Mouse (Mus musculus) heart, embryonic 14.5 days (tissue): ENCODE data around the gene Enah. TPM values are rescaled to one million over a fixed set of nuclear protein-coding genes. Genes with fewer than 3 reads are reported as not detected.

Source experiments
- ATAC-seq: fragments of 200-750 bp; cut with Nextera tagmentation; 2 replicates; pipeline ENCODE4 v1.8.0; 2017; ENCODE audit warnings: low read depth, moderate TSS enrichment; ENCODE audit not compliant: insufficient number of reproducible peaks, insufficient read depth, low FRiP score
- H3K27ac ChIP-seq, 2 experiments: fragments of 200-500 bp in 1 of 2; fragments of 300-500 bp in 1 of 2; sonication (generic) in 1 of 2; replicated peaks in 1 of 2; 2 replicates each; pipeline ENCODE4 v1.5.1; 2012 to 2014; ENCODE audit warnings: low read depth in 2 of 2, low read length in 2 of 2, control low read depth in 1 of 2, mild to moderate bottlenecking in 1 of 2, mixed read lengths in 1 of 2; ENCODE audit not compliant: control insufficient read depth in 1 of 2, insufficient read depth in 1 of 2
- H3K27me3 ChIP-seq: fragments of 300-500 bp; sonication (generic); 2 replicates; pipeline ENCODE4 v1.6.1; 2014; ENCODE audit warnings: mild to moderate bottlenecking, low read length, control low read depth; ENCODE audit not compliant: control insufficient read depth, insufficient read depth
- H3K36me3 ChIP-seq: fragments of 300-500 bp; sonication (generic); 2 replicates; pipeline ENCODE4 v1.6.1; 2014; ENCODE audit warnings: mild to moderate bottlenecking, control low read depth, low read length, mixed read lengths; ENCODE audit not compliant: control insufficient read depth, insufficient read depth
- H3K4me1 ChIP-seq, 2 experiments: fragments of 200-500 bp in 1 of 2; fragments of 300-500 bp in 1 of 2; sonication (generic) in 1 of 2; 2 replicates each; pipeline ENCODE4 v1.6.1; 2012 to 2014; ENCODE audit warnings: low read length in 2 of 2, control low read depth in 1 of 2, mixed read lengths in 1 of 2; ENCODE audit not compliant: control insufficient read depth in 2 of 2, insufficient read depth in 2 of 2
- H3K4me2 ChIP-seq: fragments of 300-500 bp; sonication (generic); 2 replicates; pipeline ENCODE4 v1.6.1; 2014; ENCODE audit warnings: mild to moderate bottlenecking, low read length
- H3K4me3 ChIP-seq, 2 experiments: fragments of 200-500 bp in 1 of 2; fragments of 300-500 bp in 1 of 2; sonication (generic) in 1 of 2; 2 replicates each; pipeline ENCODE4 v1.5.1; 2012 to 2014; ENCODE audit warnings: low read length in 2 of 2, mild to moderate bottlenecking in 2 of 2, control low read depth in 1 of 2, low read depth in 1 of 2, moderate library complexity in 1 of 2; ENCODE audit not compliant: control insufficient read depth in 1 of 2, insufficient read depth in 1 of 2
- H3K9ac ChIP-seq: fragments of 300-500 bp; sonication (generic); 2 replicates; pipeline ENCODE4 v1.6.1; 2014; ENCODE audit warnings: mild to moderate bottlenecking, low read length
- H3K9me3 ChIP-seq: fragments of 300-500 bp; sonication (generic); 2 replicates; pipeline ENCODE4 v1.6.1; 2016; ENCODE audit warnings: low read length, control low read depth; ENCODE audit not compliant: control insufficient read depth
- WGBS: fragments of 180-500 bp; shearing (Covaris S2); extraction: QIAGEN DNeasy Blood & Tissue Kit; methylation state at CpG from one replicate; pipeline ENCODE4 v1.1.7; 2014; 5-methylcytosine and 5-hydroxymethylcytosine counted together
- polyA plus RNA-seq: library from polyadenylated mRNA; unstranded; fragments of >200 nt; fragmentation: Nextera tagmentation; extraction: Ambion mirVana; gene quantifications from 2 replicates; pipeline ENCODE4 v1.2.1, GENCODE M21; 2014

The Enah gene
- polyA plus RNA-seq, 1 experiment from 2014 or later = 26.1 TPM

DNA sequence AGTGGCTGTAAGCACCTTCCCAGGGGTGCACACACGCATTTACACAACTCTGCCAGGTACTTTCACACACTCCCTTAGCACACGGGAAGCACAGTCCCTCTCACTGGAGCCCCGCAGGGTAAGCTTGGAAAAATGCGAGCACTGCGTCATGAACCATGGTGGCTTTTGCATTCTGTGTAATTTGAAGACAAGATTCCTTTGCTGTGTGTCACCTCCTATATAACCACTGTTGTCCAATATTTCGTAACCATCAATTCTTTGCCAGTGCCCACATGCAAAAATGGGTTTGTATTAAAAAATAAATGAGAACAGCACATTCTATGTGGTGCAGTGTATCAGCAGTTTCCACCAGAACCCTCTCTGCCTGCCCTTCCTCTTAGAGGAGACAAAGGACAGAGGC lies 38.2 kb upstream of the Enah start:
- Histone ChIP-seq H3K4me1 (peaks cover 6 to 22% of the 10 kb centered on the region in 2 experiments), H3K27ac (no peak overlapping the region), H3K4me3 (no peak overlapping the region), H3K27me3 (no peaks in the 10 kb centered on the region), H3K36me3 (no peaks in the 10 kb centered on the region), H3K9ac (no peak overlapping the region), H3K9me3 (no peaks in the 10 kb centered on the region), H3K4me2 (no peak overlapping the region)
- no peak for ATAC-seq
- WGBS = 73% methylated on average over 6 of the region's 6 CpGs

- 28% methylated on average over 9 of the region's 9 CpGs for WGBS
- no peaks in the 10 kb centered on the region for H3K9me3 ChIP-seq
- H3K27me3 ChIP-seq = no peaks in the 10 kb centered on the region
- H3K27ac ChIP-seq = peak overlapping the region; percentile 6 to 49
- 0 out of 2 replicates have a peak overlapping the region, but pooled peaks have one; percentile 6 for H3K9ac ChIP-seq
- ATAC-seq = no peak
- H3K4me3 ChIP-seq = no peak overlapping the region
- peaks cover 7 to 23% of the 10 kb centered on the region in 2 experiments for H3K4me1 ChIP-seq
- no peak overlapping the region for H3K4me2 ChIP-seq
- H3K36me3 ChIP-seq = no peaks in the 10 kb centered on the region
These were observed 35.3 kb upstream of the Enah start for GRCm38 (mm10) chr1:182055122-182055521.

DNA sequence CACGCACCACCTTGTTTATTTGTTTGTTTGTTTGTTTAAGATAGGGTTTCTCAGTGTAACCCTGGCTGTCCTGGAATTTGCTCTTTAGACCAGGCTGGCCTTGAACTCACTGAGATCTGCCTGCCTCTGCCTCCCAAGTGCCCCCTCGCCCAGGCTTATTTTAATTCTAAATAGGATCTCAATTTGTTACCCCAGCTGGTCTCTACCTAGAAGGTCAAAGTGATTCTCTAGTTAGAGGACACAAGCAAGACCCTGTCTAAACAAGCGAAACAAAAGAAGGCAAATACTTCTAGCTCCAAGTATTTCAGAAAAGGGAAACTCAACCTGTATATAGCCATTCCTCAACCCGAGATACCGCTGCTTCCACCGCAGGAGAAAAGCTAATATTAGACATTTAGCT lies 34.9 kb upstream of the Enah start:
- no peaks in the 10 kb centered on the region for H3K9me3 ChIP-seq
- H3K9ac ChIP-seq = no peak overlapping the region
- H3K4me3 ChIP-seq = no peak overlapping the region
- ATAC-seq = no peak
- H3K36me3 ChIP-seq = no peaks in the 10 kb centered on the region
- peak overlapping the region in 1 of 2 experiments; percentile 49; a peak in 2 of 4 replicates for H3K27ac ChIP-seq
- no peaks in the 10 kb centered on the region for H3K27me3 ChIP-seq
- 72% methylated on average over 6 of the region's 6 CpGs for WGBS
- peaks cover 7 to 23% of the 10 kb centered on the region in 2 experiments for H3K4me1 ChIP-seq
- no peak overlapping the region for H3K4me2 ChIP-seq

DNA sequence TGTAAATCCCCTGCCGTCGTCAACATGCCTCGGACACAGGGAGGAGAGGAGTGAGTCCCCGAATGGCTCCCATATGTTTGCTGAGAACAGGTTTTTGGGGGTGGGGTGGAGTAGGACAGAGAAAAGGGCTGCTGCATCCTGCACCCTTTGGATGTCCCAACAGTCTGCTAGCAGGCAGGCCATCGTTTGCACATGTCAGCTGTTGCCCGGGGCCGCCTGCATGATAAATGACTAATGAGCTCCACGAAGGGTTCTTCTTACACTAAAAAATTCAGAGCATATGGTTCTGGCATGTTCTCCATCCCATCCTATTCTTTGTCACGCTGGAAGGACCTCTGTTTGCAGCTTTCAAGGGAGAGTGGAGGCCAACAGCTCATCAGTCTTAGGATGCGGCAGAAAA lies 33.2 kb upstream of the Enah start:
- Histone ChIP-seq H3K4me1 (peaks cover 7 to 23% of the 10 kb centered on the region in 2 experiments), H3K9ac (no peak overlapping the region), H3K9me3 (no peaks in the 10 kb centered on the region), H3K27me3 (no peaks in the 10 kb centered on the region), H3K4me2 (no peak overlapping the region), H3K27ac (no peak overlapping the region), H3K36me3 (no peaks in the 10 kb centered on the region), H3K4me3 (no peak overlapping the region)
- WGBS = 73% methylated on average over 10 of the region's 10 CpGs
- ATAC-seq = no peak

DNA sequence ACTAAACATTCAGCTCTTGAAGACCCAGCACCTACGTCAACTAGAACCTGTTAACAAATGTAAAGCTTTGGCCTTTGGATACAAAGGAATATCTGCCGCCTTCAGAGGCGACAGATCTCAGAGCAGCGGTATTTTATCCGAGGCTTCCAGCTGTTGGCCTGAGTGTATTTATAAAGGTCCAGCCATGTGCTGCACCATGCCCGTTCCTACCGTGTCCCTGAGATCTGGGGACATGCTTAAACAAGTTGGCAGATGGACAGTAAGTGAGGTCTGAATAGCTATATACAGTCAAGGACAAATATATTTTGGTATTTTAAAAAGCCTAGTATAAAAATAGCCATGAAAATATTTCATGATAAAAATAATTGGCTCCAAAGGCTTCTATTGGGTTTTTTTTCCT lies 32.6 kb upstream of the Enah start:
- no peak overlapping the region for H3K27ac ChIP-seq
- H3K4me2 ChIP-seq = no peak overlapping the region
- H3K27me3 ChIP-seq = no peaks in the 10 kb centered on the region
- no peak overlapping the region for H3K9ac ChIP-seq
- H3K36me3 ChIP-seq = no peaks in the 10 kb centered on the region
- H3K9me3 ChIP-seq = no peaks in the 10 kb centered on the region
- peaks cover 7 to 23% of the 10 kb centered on the region in 2 experiments for H3K4me1 ChIP-seq
- 55% methylated on average over 7 of the region's 7 CpGs for WGBS
- H3K4me3 ChIP-seq = no peak overlapping the region
- no peak for ATAC-seq

- Histone ChIP-seq H3K27ac (no peak overlapping the region), H3K4me3 (no peak overlapping the region), H3K4me1 (peaks cover 2 to 8% of the 10 kb centered on the region in 2 experiments; a peak in 2 of 4 replicates), H3K36me3 (no peaks in the 10 kb centered on the region), H3K9me3 (no peaks in the 10 kb centered on the region), H3K4me2 (no peak overlapping the region), H3K27me3 (no peaks in the 10 kb centered on the region), H3K9ac (no peak overlapping the region)
- WGBS = 81% methylated on average over 7 of the region's 7 CpGs
- ATAC-seq = no peak
These were observed 30.0 kb upstream of the Enah start for GRCm38 (mm10) chr1:182049813-182050212.

DNA sequence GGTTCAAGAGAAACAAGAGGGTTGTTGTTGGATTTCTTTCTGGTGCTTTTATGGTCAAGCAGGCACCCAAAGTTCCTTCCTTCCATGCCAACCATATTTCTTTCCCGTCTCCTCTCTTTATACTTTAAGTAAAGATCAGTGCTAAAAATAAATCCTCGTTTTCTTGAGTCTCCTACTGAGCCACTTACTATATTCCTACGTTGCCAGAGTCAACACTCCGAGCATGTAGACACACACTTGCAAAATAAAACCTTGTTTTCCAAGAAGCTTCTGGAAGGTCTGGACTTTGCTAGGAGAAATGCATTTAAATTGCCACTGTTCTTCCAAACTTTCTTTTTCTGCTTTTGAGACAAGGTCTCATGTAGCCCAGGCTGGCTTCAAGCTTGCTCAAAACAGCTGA lies 28.3 kb upstream of the Enah start:
- H3K4me1 ChIP-seq = peaks cover 2 to 3% of the 10 kb centered on the region in 2 experiments; a peak in 2 of 4 replicates
- no peak overlapping the region for H3K4me2 ChIP-seq
- no peaks in the 10 kb centered on the region for H3K36me3 ChIP-seq
- no peak overlapping the region for H3K27ac ChIP-seq
- H3K27me3 ChIP-seq = no peaks in the 10 kb centered on the region
- no peak for ATAC-seq
- no peaks in the 10 kb centered on the region for H3K9me3 ChIP-seq
- no peak overlapping the region for H3K4me3 ChIP-seq
- H3K9ac ChIP-seq = no peak overlapping the region
- WGBS = 78% methylated on average over 4 of the region's 4 CpGs

DNA sequence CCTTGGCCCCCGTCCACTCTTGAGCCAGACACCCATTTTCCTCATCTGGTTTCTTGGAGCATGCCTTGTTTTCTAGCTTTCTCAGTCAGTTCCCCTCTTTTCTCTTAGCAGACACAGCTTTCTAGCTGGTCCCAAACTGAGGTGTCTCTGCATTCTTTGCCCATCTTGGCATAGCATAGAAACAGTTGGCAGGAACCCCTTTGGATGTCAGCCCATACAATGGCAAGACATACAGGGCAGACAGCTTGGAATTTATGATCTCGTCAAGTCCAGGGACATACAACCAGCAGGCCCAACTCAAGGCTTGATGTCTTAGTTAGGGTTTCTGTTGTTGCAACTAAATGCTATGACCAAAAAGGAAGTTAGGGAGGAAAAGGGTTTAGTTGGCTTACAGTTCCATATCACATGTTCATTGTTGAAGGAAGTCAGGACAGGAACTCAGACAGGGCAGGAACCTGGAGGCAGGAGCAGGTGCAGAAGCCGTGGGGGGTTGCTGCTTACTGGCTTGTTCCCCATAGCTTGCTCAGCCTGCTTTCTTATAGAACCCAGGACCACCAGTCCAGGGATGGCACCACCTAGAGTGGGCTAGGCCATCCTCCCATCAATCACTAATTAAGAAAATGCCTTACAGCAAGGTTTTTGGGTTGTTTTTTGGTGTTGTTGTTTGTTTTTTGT lies 27.4 kb upstream of the Enah start:
- Histone ChIP-seq H3K4me2 (no peak overlapping the region), H3K4me3 (no peak overlapping the region), H3K27ac (no peak overlapping the region), H3K9ac (no peak overlapping the region), H3K27me3 (no peaks in the 10 kb centered on the region), H3K9me3 (no peaks in the 10 kb centered on the region), H3K4me1 (peaks cover 0 to 2% of the 10 kb centered on the region in 2 experiments; a peak in 1 of 4 replicates), H3K36me3 (no peaks in the 10 kb centered on the region)
- ATAC-seq = no peak
- 82% methylated on average over 3 of the region's 3 CpGs for WGBS
